Mouse (Mus musculus): ENCODE data around the gene Colec11. TPM values are rescaled to one million over a fixed set of nuclear protein-coding genes. Genes with fewer than 3 reads are reported as not detected.

The Colec11 gene
- total RNA-seq, 2 experiments from 2014 or later, result 0.38 to 0.67 TPM

- DNase-seq, result no peak
These were observed 19.7 kb downstream of the Colec11 start for GRCm38 (mm10) chr12:28603494-28603893.

GRCm38 (mm10) chr12:28602259-28602658 is 20.9 kb downstream of the Colec11 start:
- DNase-seq, result no peak

GRCm38 (mm10) chr12:28598526-28598991 is 24.6 kb downstream of the Colec11 start:
- no peak for DNase-seq

GRCm38 (mm10) chr12:28598110-28598509 is 25.1 kb downstream of the Colec11 start:
- DNase-seq, result no peak

- no peak for DNase-seq
These were observed 25.5 kb downstream of the Colec11 start for GRCm38 (mm10) chr12:28597699-28598098.

- no peak for DNase-seq
These were observed 26.3 kb downstream of the Colec11 start for GRCm38 (mm10) chr12:28596851-28597250.

- DNase-seq, result no peak
These were observed 32.7 kb downstream of the Colec11 start for GRCm38 (mm10) chr12:28590428-28590827.

GRCm38 (mm10) chr12:28589090-28589868 is 33.9 kb downstream of the Colec11 start:
- DNase-seq, result peak; percentile 66

- DNase-seq, result no peak
These were observed 35.2 kb downstream of the Colec11 start for GRCm38 (mm10) chr12:28587949-28588348.

GRCm38 (mm10) chr12:28584036-28584435 is 39.1 kb downstream of the Colec11 start:
- DNase-seq, result no peak

GRCm38 (mm10) chr12:28582423-28582822 is 40.8 kb downstream of the Colec11 start, which contains the start of gene Allc:
Gene Allc, minus strand, starts transcription at chr12:28582523.
- DNase-seq, result no peak

GRCm38 (mm10) chr12:28579132-28579531 is 44.0 kb downstream of the Colec11 start:
- no peak for DNase-seq

GRCm38 (mm10) chr12:28578147-28578546 is 45.0 kb downstream of the Colec11 start:
- DNase-seq, result no peak

- no peak for DNase-seq
These were observed 47.7 kb downstream of the Colec11 start for GRCm38 (mm10) chr12:28575366-28576070.

GRCm38 (mm10) chr12:28572241-28572640 is 50.9 kb downstream of the Colec11 start:
- no peak for DNase-seq

GRCm38 (mm10) chr12:28552299-28552698 is 70.9 kb downstream of the Colec11 start, which contains the start of gene Dcdc2c:
Gene Dcdc2c, minus strand, starts transcription at chr12:28552399.
- no peak for DNase-seq

GRCm38 (mm10) chr12:28551775-28552174 is 71.4 kb downstream of the Colec11 start:
- DNase-seq, result no peak

GRCm38 (mm10) chr12:28548887-28549286 is 74.3 kb downstream of the Colec11 start:
- no peak for DNase-seq

Other genes starting within 250 kb of the Colec11 start
- not detected for gene Dcdc2c, start 71.0 kb downstream of the Colec11 start, total RNA-seq (2021)
- not detected for gene Allc, start 40.9 kb downstream of the Colec11 start, total RNA-seq (2021)
- gene Rps7, start 12.6 kb upstream of the Colec11 start, total RNA-seq (2021), result 100 to 1,000 TPM; 202 to 215 TPM
- 1 to 10 TPM; 4.8 to 5.4 TPM for gene Rnaseh1, start 26.2 kb upstream of the Colec11 start, total RNA-seq (2021)
- 10 to 100 TPM; 34.6 to 45.1 TPM for gene Adi1, start 51.9 kb upstream of the Colec11 start, total RNA-seq (2021)
- gene Trappc12, start 127.1 kb upstream of the Colec11 start, total RNA-seq (2021), result 10 to 100 TPM; 13.7 to 14.5 TPM
- gene Eipr1, start 128.4 kb upstream of the Colec11 start, total RNA-seq (2021), result 1 to 10 TPM; 5.8 to 7.7 TPM